Mouse (Mus musculus): Measurements from ENCODE around the gene Fgf11. TPM values are rescaled to one million over a fixed set of nuclear protein-coding genes. Genes with fewer than 3 reads are reported as not detected.
A peak's percentile ranks its signal among the peaks of the same experiment; 100 is the strongest.

The Fgf11 gene
- total RNA-seq, 4 experiments from 2014 or later, result 2.5 to 5.8 (median 4.0) TPM

DNA sequence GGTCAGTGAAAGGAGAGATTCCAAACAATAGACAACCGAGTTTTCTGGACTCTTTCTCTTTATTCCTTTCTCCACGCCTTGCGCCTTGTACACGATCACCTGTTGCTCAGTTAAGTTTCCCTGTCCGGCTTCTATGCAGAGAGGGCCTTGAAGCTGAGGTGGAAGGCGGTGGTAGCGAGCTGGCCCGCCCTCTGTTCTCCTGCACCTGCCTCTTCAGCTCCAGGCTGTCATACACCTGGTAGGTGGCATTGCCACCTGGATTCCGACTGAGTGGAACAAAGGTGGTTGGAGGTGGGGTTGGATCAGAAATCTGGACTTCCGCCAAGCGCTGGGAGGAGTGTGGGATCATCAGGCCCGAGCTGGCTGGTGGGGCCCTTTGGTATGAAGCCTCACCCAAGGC lies 14.9 kb upstream of the Fgf11 start:
- no peak for DNase-seq (ENCODE audit: low spot score in 2 of 2)

DNA sequence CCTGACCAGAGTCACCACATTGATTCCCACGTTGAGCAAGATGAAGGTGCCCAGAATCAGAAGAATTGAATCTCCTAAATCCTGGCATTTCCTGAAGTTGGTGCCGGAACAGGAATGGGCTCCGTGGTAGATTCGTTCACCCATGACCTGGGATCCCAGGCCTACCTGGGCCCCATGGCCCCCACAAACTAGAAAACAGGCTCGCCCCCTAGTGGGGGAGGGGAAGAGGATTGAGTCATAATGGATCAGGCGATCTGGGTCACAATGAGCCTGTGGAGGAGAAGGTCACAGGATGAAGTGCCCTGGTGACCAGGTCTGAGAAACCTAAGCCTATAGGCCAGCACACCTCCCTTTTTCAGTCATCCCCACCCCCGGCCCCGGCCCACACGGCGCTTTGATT lies 13.5 kb upstream of the Fgf11 start, which contains the start of gene Gm39566:
Gene Gm39566 (minus strand): TSS at position 144 of the 400 bp plus-strand sequence.
- no peak for DNase-seq (ENCODE audit: low spot score in 2 of 2)

DNA sequence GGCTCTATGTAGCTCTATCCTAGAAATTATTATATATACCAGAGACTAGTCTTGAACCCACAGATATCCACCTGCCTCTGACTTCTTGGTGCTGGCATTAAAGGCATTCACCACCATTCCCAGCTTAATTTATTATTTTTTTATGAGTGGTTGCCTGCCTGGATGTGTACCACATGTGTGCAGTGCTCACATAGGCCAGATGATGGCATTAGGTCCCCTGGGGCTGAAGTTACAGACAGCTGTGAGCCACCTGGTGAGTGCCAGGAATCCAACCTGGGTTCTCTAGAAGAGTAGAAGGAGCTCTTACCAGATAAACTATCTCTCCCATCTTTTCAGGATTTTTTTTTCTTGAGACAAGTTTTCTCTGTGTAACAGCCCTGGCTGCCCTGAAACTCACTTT lies 8.6 kb upstream of the Fgf11 start:
- no peak for DNase-seq (ENCODE audit: low spot score in 2 of 2)

DNA sequence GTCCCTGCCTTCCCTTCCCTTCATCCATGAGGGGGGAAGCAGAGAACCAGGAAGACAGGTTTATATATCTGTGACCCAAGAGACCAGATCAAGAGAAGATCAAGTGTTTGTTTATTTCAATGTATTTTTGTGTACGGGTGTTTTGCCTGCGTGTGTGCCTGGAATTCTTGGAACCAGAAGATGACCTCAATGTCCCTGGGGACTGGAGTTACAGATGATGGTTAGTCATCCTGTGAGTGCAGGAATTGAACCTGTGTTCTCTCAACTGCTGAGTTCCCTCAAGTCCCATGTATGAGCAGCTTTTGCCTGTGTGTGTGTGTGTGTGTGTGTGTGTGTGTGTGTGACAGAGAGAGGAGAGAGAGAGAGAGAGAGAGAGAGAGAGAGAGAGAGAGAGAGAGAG lies 6.0 kb upstream of the Fgf11 start:
- DNase-seq (ENCODE audit: low spot score in 2 of 2), result no peak

DNA sequence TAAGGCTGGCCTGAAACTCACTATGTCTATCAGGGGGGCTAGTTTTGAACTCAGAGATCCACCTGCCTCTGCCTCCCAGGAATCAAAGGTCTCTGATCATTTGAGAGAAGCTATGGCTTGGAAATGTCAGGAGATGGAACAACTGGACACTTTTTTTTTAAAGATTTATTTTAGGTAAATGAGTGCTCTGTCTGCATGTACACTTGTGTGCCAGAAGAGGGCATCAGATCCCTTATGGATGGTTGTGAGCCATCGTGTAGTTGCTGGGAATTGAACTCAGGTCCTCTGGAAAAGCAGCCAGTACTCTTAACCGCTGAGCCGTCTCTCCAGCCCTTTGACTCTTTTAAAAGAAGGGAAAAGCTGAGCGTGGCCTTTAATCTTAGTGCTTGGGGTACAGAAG lies 4.7 kb upstream of the Fgf11 start:
- DNase-seq (ENCODE audit: low spot score in 2 of 2), result no peak

DNA sequence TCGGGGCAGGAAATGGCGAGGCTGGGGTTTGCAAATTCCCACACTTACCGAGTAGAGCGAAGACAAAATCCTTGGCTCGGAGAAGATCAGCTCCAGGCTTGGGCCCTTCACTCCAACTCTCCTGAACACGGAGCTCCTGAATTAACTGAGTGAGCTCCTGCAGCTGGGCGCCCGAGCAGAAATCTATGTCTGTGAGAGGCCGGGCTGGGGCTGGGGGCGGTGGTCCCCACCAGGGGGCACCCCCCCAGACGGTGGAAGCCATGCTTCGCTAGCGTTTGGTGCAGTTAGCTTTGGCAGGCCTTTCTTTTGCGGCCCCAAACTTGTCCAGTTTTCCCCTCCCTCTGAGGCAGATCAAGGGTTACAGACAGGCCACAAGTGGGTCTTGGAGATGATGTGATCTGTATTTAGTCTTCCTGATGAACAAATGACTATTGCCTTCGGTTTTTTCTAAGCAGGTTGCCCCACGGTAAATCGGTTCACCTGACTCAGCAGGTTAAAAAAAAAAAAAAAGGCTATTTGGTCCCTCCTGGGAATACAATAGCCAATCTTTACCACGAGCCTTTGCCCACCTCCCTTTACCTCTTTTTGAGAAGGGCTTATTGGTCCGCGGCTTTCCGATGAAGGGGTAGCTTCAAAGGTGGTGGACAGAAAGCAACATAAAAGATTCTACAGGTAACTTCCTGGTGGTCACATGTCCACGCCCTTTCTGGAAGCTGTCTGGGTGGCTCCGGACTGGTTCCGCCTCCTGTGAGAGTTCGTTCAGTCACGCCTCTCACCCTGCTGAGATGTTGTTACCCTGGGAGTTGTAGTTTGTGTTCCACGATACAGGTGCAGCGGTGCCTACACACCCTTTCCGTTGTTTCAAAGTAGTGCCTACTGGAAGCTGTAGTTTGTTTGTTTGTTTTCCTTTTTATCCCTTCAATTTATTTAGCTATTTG lies 3.6 kb upstream of the Fgf11 start, which contains the start of gene Tmem102:
Gene Tmem102 (minus strand): TSS at position 653 of the 938 bp plus-strand sequence.
- no peak for DNase-seq (ENCODE audit: low spot score in 2 of 2)

DNA sequence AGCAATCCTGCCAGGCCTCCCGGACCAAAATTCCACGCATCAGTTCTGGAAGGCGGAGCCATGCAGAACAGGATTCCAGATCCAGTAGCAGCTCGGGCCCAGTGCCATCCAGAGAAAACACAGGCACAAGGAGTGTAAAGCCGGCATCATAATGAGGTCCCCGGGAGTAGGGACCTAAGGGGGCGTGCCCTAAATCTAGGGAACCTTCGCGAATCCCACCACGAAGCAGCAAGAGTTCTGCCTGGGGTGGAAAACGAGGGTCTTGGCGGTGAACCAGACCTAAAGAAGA lies 2.9 kb upstream of the Fgf11 start:
- DNase-seq (ENCODE audit: low spot score in 2 of 2), result no peak

DNA sequence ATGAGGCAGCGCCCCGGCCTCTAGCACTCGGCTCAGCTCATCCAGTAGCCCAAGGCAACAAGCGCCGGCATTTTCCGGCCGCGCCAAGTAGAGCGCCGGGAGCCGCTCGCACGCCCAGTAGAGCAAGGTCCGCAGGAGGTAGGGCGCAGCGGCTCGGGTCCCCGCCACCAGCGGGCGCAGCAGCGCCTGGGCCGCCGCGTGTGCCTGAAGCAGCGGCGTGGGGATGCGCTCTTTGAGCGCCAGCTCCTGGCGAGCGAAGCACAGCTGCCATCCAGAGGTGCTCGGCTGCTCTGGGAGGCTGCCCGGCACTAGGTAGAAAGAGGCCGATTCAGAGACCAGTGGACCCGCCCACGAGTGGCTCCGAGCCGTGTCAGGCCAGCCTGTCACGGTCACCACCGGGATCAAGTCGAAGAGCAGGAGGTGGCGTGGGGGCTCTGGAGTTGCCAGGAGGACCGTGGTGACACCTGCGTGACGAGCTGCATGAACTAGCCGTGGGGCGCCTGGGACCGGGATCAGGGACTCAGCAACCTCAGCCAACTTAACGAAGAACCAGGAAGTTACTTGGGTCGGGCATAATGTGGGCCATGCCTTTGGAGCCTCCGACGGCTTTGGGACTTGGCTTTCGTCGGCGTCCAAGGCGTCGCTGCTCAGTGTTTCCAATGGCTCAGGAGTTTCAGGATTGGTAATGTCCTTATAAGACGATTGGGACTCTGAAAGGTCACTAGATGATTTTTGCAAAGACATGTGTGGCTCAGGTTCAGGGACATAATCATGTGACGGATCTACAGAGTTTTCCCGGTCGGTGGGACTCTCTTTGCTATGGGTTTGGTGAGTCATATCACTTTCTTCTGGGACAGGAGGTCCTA lies 2.4 kb upstream of the Fgf11 start:
- peak; percentile 55 to 64 for DNase-seq (ENCODE audit: low spot score in 2 of 2)

DNA sequence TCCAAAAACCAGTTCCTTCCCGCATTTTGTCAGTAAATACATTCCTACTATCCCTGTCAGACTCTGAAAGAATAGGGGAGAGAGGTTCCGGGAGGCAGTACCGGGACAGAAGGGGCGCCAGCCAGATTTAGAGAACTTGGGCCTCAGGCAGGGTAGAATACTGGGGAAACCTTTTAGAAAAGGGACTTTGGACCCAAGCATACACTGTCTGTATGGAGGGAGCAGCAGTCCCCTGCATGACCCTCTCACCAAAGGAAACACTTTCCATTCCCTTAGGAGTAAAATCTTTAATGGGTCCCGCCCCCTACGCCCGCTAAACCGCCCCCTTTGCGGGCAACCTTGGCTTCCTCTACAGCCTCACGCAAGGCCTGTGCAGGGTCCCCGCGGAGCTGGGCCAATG lies 1.7 kb upstream of the Fgf11 start:
- no peak for DNase-seq (ENCODE audit: low spot score in 2 of 2)

DNA sequence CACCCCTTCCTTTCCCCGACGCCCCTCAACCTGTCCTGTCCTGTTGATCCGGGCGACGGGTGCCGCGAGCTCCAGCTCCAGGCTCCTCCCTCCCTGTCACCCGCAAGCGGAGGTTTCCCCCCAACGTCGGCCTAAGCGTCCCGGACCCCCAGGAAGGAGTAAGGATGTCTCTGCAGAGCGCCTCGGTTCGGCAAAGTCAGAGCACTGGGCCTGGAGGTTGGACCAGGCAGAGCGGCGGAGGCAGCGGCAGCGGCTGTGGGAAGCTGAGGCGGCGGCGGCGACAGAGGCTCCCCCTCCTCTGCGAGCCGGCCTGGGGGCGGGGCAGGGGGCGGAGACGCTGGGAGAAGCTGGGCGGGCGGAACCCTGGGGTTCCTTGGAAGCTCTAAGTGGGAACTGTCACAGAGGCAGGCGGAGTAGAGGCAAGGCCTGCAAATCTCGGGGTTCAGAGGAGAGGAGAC lies 1.0 kb upstream of the Fgf11 start:
- peak; percentile 75 to 79 for DNase-seq (ENCODE audit: low spot score in 2 of 2)

DNA sequence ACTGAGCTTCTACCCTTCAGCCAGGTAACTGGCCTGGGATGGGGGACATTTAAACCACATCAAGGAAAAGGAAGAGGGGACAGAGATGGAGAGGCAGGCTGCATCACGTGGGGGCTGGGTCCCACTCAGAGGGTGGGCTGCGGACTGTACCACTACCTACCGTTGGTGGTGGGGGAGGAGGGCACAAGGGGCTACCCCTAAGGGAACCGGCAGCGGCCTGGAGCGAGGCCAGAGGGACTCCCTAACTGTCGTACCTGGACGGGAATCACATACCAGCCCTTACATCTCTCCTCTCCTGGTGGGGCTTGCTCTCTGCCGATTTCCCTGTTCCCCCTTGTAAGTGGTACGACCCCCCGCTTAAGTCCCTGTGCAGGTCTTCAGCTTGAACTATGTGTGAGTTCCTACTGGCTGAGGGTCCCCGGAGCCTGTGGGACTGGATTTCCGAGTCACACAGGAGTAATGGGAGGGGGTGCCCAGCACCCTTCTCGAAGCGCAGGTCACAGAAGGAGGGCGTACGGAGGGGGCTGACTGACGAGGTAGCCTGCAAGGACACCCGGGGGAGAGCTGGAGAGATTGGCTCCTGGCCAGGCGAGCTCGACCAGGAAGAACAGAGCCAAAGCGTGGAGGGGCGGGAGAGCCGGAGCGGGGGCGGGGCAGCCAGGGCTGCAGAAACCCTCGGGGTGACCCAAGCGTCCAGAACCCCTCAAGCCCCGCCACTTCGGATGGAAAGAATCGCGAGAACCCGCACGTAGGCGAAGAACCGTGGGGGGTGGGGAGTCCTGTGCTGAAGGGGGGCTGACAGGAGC lies 1.1 kb downstream of the Fgf11 start:
- no peak for DNase-seq (ENCODE audit: low spot score in 2 of 2)

DNA sequence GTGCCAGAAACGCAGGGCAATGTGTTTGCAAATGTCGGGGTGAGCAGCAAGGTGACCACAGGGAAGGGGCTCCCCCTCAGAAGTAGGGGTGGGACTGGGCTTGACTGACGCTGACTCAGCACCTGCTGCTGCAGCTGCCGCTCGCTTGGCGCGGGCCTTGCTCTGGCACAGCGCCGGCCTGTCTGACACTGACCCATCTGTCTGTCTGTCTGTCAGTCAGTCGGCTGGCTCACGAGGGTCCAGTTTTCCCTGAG lies 1.6 kb downstream of the Fgf11 start:
- peak in 1 of 2 experiments; percentile 36 for DNase-seq (ENCODE audit: low spot score in 2 of 2)

DNA sequence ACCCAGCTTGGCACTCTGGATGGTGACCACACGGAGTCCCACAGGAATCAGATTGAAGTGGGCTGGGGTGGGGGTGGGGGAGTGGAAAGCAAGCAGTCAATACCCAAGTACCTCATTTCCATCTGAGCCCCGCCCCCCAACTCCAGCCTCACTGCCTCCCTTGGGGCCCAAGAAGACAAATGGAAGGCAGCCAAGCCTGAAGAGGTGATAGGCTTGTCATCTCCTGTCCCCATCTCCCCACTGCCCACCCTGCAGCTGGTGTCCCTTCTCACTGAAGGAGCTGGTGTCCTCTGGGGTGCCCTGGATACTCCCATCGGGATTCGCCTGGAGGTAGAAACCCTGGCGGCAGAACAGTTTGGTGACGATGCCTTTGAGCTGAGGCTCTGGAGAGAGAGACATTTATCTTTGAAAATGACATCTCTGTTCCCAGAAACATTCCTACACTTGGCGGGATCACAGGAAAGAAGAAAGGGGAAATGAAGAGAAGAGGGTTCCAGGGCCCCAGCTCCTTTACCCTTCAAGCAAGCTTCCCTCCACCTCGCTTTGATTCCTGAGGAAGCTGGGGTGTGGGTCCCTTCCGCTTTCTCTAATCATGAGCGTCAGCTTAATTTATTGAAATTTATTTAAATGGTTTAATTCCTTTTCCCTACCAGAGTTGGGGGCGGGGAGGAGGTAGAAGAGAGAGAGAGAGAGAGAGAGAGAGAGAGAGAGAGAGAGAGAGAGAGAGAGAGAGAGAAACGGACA lies 2.1 kb downstream of the Fgf11 start:
- no peak for DNase-seq (ENCODE audit: low spot score in 2 of 2)

DNA sequence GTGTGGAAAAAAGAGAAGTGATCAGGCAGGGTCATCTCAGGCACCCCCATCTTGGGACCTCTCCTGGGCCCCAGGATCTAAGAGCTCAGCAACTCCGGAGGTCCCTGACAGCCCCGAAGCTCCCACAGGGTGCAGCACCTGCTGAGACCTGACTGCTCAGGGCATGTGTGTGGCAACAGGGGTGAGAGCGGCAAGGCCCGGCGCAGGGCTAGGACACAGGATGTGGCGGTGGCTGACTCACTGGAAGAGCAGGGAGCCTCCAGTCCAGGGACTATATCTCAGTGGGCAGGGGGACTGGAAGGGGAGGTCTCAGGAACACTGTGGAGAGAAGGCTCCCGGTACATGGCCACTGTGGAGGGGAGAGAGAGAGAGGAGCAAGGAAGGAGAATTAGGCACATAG lies 3.7 kb downstream of the Fgf11 start:
- no peak for DNase-seq (ENCODE audit: low spot score in 2 of 2)

DNA sequence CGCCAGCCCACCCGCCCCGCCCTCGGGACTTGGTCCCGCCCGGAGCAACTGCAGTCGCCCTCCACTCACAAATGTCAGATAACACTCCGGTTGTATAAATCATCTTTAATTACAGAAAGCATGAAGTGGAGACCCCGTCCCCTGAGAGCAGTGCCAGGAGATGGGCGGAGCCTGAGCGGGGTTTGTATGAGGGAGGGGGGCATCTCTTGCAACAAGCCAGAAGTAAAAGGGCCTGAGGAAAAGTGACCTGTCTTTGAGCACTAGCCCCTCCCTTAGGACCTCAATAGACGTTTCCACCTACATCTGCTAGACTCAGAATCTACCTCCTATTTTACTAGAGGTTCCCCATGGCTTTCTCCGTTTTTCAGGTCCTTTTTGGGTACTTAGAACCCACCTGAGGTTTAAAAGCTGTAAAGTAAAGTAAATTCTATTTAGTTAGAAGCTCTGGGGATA lies 5.6 kb downstream of the Fgf11 start:
- DNase-seq (ENCODE audit: low spot score in 2 of 2), result no peak

DNA sequence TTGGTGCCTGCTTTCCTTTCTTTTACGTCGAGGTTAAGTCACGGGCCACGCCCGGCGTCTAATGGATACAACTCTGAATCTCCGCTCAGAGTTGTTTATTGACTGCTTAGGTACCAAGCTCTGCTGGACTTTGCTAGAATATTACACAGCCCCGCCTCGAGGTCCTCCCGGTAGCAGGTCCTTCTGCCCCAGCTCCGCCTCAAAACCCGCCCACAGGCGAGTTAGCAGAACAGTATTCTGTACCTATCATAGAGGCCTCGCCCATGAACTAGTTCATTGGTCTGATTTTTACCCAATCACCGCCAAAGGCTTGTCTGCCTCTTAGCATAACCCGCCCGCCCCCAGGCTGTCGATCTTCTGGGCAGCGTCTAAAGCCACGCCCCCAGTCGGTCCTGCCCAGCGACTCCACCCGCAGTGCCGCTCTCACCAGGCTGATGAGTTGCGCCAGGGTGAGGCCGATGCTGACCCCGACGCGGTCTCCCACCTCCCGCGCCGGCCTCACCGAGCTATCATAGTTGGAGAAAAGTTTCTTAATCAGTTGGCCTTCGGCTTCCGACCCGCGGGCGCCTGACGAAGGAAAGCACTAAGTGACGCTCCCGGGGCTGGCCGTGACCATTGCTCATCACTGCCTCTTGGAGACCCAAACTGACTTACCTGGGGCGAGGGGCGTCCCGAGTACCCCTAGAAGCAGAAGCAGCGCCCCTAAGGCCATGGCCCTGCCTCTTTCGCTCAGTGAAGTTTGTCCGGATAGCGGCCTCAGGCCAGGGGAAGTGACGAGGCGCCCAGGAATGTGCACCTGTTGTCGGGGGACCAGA lies 6.3 kb downstream of the Fgf11 start, which contains the start of gene Chrnb1:
Gene Chrnb1 (minus strand): TSS at position 776 of the 815 bp plus-strand sequence.
- peak; percentile 93 to 95 for DNase-seq (ENCODE audit: low spot score in 2 of 2)

DNA sequence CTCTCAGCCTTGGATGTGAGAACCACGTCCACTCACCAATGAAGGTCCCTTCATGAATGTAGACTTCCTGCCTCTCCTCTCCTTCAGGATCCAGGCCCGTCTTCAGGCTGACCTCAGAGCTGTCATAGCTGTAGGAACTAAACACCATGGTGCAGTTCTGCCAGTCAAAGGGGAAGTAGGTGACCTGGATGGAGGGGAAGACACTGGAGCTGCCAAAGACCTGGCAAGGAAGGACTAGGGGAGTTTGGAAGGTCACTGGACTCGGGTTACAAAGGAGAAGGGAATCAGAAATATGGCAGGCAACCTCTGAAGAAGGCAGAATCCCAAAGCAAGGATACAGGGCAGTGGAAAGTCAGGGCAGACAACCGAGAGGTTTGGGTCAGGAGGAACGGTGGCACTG lies 8.2 kb downstream of the Fgf11 start:
- no peak for DNase-seq (ENCODE audit: low spot score in 2 of 2)

DNA sequence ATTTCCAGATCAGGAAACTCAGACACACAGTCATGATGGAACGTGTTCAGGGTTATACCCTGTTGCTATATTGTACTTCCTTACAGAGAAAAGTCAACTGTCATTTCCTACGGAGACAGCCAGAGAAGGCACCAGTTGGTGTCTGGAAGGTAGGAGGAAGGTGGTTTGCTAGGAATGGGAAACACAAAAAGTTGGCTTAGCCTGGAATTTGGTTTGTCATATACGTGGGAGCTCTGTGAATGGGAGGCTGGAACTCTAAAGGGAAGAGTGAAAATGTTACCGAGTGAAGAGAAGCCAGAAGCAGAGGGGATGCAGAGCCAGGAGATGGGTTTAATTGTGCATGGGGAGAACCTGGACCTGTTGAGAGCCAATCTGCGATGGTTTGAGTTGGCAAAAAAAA lies 10.2 kb downstream of the Fgf11 start:
- DNase-seq (ENCODE audit: low spot score in 2 of 2), result no peak

DNA sequence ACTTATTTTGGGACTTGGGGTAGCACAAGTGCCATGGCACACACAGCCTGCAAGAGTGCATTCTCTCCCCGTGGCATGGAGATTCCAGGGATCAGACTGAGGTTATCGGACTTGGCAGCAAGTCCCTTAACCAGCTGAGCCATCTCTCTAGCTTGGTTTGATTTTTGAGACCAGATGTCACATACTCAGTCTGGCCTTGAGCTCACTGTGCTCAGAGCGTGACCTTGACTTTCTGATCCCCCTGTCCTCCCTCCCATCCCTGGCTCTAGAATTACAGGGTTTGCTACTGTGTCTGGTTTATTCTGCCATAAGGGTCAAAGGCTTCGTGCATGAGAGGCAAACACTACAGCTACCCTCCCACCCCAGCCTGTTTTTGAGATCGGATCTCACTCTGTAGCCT lies 12.2 kb downstream of the Fgf11 start:
- no peak for DNase-seq (ENCODE audit: low spot score in 2 of 2)

DNA sequence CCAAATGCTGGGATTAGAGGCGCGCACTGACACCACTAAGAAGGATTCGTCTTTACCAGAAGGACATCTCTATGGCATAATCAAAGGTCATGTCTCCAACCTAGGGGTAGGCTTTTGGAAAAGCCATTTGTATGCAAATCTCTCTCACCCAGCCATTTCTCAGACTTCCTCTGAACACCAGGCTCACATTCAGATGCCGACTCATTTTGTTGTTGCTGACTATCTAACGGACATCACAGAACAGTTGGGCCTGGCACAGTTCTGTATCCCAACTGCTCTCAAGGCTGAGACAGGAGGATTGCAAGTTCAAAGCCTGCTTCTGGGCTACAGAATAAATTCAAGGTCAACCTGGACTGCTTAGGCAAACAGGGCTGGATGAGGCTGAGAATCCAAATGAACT lies 14.4 kb downstream of the Fgf11 start:
- no peak for DNase-seq (ENCODE audit: low spot score in 2 of 2)

Data from gastrocnemius, adult 8-10 months (tissue).